Mouse (Mus musculus): ENCODE results near the gene Kif7. TPM values are rescaled to one million over a fixed set of nuclear protein-coding genes. Genes with fewer than 3 reads are reported as not detected.
A peak's percentile ranks its signal among the peaks of the same experiment; 100 is the strongest.

The Kif7 gene
- polyA plus RNA-seq, 1 experiment, result 3.3 TPM

DNA sequence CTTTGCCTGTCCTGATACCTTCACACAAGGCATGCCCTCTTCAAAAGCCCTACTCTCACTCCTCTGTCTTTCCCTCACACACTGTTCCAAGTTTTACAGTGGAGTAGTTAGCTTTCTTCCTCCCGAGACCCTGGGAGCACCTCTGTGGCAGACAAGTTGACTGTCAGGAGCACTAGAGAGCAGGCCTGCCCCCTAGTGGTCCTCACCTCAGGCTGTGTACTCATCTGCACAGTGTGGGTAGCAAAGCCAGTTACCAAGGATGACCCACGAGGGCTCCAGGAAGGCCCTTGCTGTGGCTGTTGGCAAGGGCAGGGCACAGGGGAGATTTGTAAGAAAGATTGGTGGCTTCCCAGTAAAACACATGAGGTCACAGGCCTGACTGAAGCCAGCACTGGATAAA is 11.6 kb upstream of the Kif7 start:
- no peak for DNase-seq (ENCODE audit: low read depth)

DNA sequence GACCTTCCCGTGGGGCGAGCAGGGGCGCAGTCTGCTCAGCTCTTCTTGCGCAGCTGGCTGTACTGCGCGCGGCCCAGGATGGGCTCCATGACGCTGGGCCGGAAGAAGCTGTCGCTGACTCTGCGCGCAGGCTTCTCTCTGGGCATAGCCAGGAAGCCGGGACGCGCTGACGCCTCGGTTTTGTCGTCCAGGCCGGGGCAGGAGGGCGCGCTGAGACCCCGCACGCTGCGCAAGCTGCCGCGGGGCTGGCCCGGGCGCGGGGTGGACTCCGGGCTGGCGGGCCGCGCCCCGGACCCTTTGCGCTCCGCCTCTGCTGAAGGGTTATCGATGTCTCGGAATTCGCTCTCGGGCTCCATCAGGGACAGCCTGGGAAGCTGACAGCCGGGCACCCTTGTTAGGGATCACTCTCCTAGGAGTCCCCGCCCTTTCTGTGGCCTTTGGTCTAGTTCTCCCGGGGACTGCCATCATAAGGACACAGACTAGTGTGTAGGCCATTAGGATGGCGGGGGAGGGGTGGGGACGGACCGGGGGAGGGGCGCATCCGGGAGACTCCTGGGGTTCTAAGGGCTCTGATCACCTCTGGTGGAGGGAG is 6.0 kb upstream of the Kif7 start:
- DNase-seq (ENCODE audit: low read depth), result no peak

DNA sequence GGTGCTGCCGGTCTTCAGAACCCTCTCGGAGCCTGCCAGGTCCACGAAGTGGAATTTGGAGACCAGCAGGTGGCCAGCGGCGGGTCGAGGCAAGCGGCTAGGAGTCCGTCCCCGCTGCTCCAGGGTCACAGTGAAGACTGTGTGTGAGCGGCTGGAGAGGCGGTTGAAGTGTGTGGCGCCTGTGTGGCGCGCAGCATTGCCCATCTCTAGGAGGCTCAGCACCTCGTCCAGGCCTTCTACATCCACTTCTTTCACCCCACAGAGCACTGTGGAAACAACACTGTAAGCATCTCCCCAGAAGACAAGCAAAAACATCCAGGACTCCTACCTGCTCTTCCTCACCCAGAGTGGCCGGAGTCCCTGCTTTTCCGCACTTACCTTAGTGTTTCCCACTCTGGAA is 4.7 kb downstream of the Kif7 start:
- no peak for DNase-seq (ENCODE audit: low read depth)

DNA sequence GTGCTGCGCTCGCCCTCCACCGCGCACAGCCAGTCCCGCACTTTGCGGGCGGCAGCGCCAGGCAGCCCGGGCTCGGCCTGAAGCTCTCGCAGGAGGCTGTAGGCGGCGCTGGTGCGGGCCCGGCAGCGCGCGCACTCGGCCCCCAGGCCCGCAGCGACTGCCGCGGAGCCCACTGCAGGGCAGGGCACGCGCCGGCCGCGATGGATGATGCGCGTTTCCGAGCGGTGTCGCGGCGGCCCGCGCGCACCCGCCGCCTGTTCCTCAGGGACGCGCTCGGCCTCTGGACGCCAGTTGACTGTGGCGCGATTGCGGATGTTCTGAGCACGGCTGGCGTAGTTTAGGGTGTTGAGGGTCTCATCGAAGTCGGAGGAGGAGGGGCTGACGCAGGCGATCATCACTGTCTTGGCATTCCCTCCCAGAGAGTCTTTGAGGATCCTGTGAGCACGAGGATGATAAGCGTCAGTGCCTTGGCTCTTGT is 5.4 kb downstream of the Kif7 start:
- no peak for DNase-seq (ENCODE audit: low read depth)

DNA sequence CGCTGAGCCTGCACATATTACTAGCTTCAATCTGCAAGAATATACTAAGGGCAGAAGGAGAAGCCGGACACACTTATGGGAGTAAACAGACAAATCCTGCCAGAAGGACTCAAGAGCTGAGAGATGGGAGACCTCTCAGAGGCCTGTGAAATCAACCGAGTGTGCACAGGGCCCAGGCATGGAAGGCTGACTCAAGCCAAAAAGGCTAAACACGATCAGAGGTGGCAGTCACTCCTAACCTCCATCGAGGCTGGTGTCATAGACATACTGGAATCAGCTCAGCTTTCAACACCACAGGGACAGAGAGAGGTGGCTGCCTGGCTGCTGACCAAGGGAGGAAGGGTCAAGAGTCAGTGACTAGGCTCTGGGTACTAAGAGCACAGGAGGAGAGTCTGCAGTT is 10.3 kb downstream of the Kif7 start:
- no peak for DNase-seq (ENCODE audit: low read depth)

DNA sequence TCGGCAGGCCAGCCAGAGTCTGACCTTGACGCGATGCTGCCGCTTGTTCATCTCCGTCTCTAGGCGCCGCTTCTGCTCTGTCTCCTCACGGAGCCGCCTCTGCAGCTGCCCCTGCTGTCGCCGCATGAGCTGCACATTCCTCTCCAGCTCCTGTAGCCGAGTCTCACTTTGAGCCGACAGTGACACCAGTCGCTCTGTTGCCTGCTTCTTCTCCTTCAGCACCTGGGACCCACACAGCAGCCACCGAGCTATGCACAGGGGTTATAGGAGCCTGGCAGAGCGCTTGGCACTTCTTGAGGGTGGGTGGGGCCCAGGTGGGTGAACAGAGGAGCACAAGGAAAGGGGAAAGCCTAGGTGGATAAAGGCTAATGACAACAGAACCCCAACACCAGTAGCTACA is 12.8 kb downstream of the Kif7 start:
- no peak for DNase-seq (ENCODE audit: low read depth)

DNA sequence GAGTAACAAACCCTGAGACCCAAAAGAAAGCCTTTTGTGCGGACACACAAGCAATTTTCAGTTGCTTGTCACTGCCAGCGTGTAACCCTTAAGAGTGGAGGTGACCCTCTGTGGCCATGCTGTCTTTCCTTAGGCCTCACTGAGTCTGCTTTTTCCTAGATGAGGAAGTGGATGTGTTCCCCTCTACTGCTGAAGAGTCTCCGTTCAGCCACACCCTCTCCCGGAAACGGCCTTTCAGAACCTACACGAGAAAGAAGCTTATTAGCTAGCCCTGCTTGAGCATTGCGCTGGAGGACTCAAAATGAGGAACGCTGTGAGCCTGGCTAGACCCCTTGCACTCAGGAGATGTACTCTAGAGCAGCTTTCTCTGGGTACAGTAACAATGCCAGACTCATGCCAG is 19.0 kb downstream of the Kif7 start:
- DNase-seq (ENCODE audit: low read depth), result no peak

DNA sequence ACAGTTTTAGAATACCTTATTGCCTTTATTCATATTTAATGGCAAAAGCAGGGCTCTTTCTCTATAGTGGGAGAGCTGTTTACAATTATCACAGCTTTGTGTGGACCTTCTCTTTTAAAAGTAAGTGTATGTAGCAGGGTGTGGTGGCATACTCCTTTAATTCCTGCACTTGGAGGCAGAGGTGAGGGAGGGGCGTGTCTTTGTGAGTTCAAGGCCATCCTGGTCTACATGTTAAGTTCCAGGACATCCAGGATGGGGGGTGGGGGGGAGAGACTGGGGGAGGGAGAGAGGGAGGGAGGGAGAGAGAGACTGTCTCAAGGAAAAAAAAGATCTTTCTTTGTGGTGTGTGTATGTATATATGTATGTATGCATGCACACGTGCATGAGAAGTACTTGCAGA is 35.3 kb downstream of the Kif7 start:
- no peak for DNase-seq (ENCODE audit: low read depth)

DNA sequence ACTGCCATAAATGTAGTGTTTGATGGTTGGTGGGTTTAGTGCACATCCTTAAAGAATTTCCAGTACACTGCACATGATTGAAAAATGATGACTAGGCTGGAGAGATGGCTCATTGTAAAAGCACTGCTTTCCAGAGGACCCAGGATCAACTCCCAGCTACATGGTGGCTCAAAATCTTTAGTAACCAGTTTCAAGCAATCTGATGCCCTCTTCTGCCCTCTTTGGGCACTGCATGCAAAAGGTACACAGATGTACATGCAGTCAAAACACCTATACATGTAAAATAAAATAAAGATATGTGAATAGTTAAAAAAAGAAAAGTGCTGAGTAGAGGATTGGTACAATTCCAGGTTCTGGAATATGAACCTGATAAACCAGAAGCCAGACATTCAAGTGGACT is 36.3 kb downstream of the Kif7 start:
- no peak for DNase-seq (ENCODE audit: low read depth)

DNA sequence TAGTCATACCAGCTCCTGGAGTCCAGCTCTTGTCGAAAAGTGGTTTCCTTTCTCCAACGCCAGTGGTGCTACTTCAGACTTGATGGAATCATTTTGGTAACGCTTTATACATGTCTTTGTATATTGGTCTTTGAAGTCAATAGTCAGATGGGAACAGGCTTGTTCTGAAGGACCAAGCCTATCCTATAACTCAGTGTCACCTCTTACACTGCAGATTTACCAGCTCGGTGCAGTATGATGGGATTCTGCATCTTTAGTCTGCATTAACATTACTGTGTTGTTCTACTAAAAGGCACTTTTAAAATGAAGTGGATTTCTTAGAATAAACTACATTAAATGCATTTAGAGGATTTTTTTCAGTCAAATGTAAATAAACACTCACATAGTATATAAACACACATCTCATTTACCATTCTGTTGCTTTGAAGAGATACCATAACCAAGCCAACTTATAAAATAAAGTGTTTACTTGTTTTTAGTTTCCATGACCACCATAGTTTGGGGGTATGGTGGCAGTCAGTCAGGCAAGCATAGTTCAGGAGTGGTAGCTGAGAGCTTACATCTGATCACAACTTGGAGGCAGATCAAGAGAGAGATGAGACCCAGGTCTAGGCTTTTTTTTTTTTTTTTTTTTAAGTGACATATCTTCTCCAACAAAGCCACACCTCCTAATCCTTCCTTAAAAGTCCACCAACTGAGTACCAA is 44.5 kb downstream of the Kif7 start:
- no peak for DNase-seq (ENCODE audit: low read depth)

DNA sequence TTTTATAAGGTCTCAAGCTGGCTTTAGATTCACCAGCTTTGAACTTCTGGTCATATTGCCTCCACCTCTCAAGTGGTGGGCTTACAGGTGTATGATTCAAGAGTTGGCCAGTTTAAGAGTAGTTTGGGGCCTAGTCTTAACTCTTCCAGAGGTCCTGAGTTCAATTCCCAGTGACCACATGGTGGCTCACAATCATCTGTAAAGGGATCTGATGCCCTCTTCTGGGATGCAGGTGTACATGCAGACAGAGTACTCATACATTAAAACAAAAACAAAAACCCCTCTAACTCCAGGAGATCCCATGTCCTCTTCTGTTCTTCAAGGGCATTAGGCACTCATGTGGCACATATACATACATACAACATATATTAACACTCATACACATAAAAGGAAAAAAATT is 48.8 kb downstream of the Kif7 start:
- no peak for DNase-seq (ENCODE audit: low read depth)

DNA sequence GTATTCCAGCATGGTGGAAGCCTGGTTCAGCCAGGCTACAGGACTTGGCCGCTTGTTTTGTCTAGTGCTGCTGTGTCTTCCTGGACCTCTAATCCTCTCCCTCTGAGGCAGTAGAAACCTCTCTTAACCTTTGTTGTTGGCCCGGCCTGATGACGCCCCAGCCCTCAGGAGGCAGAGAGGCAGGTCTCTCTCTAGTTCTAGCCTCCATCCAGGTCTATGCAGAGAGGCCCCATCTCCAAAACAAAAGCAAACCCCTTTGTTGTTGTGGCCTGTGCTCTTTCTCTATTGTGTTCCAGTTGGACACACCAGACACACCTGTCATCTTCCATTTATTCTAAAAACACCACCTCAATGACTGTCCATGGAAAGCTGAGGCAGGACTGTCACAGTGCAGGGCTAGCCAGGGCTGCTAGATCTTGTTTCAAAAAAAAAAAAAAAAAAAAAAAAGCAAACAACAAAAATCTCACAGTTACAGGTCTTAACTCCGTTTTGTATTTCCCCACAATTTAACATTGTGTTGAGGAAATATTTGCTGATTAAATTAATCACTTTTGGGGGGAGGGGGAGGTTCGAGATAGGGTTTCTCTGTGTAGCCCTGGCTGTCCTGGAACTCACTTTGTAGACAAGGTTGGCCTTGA is 54.1 kb downstream of the Kif7 start:
- no peak for DNase-seq (ENCODE audit: low read depth)

DNA sequence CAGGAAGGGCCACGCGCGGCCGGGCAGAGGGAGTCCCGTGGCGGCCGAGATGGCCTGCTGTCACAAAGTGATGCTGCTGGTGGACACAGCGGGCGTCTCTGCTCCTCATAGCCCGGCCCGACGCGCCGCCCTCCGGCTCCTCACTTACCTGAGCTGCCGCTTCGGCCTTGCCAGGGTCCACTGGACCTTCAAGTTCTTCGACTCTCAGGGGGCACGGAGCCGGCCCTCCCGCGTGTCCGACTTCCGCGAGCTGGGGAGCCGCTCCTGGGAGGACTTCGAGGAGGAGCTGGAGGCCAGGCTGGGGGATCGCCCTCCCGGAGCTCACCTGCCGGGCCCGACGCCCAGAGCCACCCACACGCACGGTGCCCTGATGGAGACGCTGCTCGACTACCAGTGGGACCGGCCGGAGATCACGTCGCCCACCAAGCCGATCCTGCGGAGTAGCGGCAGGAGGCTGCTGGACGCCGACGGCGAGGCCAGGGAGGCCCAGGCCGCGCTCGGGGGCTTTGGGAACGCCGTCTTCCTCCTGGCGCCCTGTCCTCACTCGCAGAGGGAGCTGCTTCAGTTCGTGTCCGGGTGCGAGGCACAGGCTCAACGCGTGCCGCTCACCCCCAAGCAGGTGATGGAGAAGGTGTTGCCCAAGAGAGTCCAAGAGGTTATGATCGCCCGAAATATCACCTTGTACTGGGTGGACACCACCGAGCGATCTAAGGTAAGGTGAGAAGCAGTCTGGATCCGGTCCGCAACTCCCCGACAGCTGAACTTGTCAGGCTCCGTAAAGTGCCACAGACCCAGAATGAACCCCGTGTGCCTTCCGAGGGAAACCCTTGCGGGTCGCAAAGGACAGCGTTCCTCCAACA is 55.0 kb downstream of the Kif7 start:
- no peak for DNase-seq (ENCODE audit: low read depth)

DNA sequence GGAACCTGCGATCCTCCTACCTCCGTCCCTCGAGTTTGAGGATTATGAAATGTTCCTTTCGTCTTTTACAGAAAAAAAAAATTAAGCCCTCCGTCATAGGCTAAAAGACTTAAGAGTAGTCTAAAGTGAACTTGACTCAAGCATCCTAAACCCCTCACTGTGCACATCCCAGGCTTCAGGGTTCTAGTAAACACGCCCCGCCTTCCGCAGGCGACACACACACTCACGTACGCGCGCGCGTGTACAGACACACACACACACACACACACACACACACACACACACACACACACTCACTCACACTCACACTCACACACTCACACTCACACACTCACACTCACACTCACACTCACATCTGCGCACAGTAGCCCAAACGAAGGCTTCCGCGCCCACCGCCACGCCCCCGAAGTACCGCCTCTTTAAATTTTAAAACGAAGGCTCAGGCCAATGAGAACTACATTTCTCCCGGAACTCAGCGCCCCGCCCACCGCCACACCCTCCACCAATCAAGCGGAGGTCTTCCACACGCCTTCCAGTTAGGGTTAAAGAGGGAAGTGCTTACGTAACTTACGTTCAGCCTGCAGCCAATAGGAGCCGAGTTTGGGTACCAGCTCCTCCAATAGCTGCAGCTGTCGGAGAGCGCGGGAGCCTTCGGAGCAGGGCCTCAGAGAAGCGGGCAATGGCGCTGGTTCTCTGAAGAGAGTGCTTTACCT is 55.8 kb downstream of the Kif7 start, which contains the start of gene Ticrr:
Gene Ticrr, plus strand, starts transcription at position 619 of the 713 bp plus-strand sequence.
- peak; percentile 84 for DNase-seq (ENCODE audit: low read depth)

DNA sequence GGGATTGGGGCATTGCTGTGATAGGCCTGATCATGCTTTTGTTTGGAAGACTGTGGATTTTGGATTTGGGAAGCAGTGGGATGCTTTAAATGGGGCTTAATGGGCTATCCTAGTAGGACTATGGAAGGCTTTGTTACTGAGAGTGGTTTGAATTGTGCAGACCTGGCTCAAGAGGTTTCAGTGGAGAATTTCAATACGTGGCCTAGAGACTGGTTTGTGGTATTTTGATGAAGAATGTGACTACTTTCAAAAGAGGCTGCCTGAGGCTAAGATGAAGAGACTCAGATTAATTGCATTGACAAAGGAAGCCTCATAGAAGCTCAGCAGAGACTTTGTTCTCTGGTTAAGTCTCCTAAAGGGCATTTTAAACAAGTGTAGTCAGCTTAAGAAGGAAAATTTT is 60.9 kb downstream of the Kif7 start:
- DNase-seq (ENCODE audit: low read depth), result no peak

DNA sequence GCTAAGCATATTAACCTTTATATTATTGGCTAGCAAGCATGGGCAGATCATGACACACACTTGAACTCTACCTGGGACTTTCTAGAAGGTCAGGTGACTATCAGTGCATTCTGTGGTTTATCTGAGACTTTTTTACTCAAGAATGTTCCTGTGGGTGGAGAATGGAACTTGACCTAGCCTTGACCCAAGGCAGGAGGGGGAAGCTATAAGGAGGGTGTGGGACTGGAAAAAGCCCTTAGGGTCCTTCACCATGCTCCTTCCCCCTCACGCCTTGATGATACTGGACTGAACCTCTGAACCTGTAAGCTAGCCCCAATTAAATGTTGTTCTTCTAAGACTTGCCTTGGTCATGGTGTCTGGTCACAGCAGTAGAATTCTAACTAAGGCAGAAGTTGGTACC is 61.3 kb downstream of the Kif7 start:
- no peak for DNase-seq (ENCODE audit: low read depth)

DNA sequence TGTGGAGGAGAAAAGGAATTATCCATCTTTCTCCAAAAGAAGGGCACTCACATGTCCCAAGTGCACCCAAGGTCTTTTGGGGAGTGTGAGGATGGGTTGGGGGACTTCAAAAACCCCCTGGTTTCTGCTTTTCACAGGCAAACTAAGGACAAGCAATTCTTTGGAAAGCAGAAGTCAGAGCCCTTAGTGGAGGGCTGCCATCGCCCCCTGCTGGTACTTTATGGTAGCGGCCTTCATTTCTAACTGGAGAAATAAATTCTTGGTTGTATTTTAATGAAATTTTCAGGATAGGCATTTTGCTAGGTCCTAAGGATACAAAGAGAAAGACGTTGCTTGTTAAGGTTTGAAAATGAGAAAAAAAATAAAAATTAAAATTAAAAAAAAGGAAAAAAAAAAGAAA is 66.5 kb downstream of the Kif7 start:
- DNase-seq (ENCODE audit: low read depth), result no peak

Measured in gonadal fat pad, adult 2 months (tissue).